Mouse (Mus musculus) WW6 (cell line): ENCODE measurements around the gene Ndrg3.
"Not testable (repeated sequence)": the region's sequence is repeated elsewhere in the genome, so short reads cannot be mapped to it uniquely, and the experiment has no call there.

ENCODE experiments used
- DNase-seq: peaks from one replicate; pipeline ENCODE4 v3.0.0-alpha.2; 2013; ENCODE audit warnings: low read depth, low spot score

Ndrg3 gene

GRCm38 (mm10) chr2:156998263-156998662 is 6.4 kb upstream of the Ndrg3 start:
- no peak for DNase-seq

GRCm38 (mm10) chr2:156996576-156996975 is 4.7 kb upstream of the Ndrg3 start:
- DNase-seq: no peak

- no peak for DNase-seq
These were observed 977 bp downstream of the Ndrg3 start for GRCm38 (mm10) chr2:156990727-156991431.

GRCm38 (mm10) chr2:156987316-156987715 is 4.5 kb downstream of the Ndrg3 start:
- DNase-seq: no peak

GRCm38 (mm10) chr2:156982864-156983263 is 9.0 kb downstream of the Ndrg3 start:
- no peak for DNase-seq

- no peak for DNase-seq
These were observed 10.6 kb downstream of the Ndrg3 start for GRCm38 (mm10) chr2:156981291-156981690.

GRCm38 (mm10) chr2:156980059-156980458 is 11.8 kb downstream of the Ndrg3 start:
- DNase-seq: no peak

- no peak for DNase-seq
These were observed 15.1 kb downstream of the Ndrg3 start for GRCm38 (mm10) chr2:156976711-156977110.

- no peak for DNase-seq
These were observed 16.9 kb downstream of the Ndrg3 start for GRCm38 (mm10) chr2:156974967-156975366.

- no peak for DNase-seq
These were observed 18.3 kb downstream of the Ndrg3 start for GRCm38 (mm10) chr2:156973316-156974100.

GRCm38 (mm10) chr2:156970253-156970652 is 21.6 kb downstream of the Ndrg3 start:
- no peak for DNase-seq

- DNase-seq: no peak
These were observed 23.4 kb downstream of the Ndrg3 start for GRCm38 (mm10) chr2:156968501-156968900.

- DNase-seq: no peak
These were observed 24.5 kb downstream of the Ndrg3 start for GRCm38 (mm10) chr2:156967388-156967787.

GRCm38 (mm10) chr2:156963891-156964290 is 28.0 kb downstream of the Ndrg3 start:
- no peak for DNase-seq

GRCm38 (mm10) chr2:156958496-156959252 is 33.2 kb downstream of the Ndrg3 start:
- DNase-seq: no peak

- DNase-seq: no peak
These were observed 34.8 kb downstream of the Ndrg3 start for GRCm38 (mm10) chr2:156957035-156957434.

- DNase-seq: no peak
These were observed 35.5 kb downstream of the Ndrg3 start for GRCm38 (mm10) chr2:156956306-156956705.

GRCm38 (mm10) chr2:156954463-156954862 is 37.4 kb downstream of the Ndrg3 start:
- no peak for DNase-seq

- no peak for DNase-seq
These were observed 40.4 kb downstream of the Ndrg3 start for GRCm38 (mm10) chr2:156951301-156952094.

- DNase-seq: no peak
These were observed 41.0 kb downstream of the Ndrg3 start for GRCm38 (mm10) chr2:156950816-156951215.

GRCm38 (mm10) chr2:156941523-156941922 is 50.3 kb downstream of the Ndrg3 start:
- not testable (repeated sequence) for DNase-seq
